In genomic region chr10:62590200-62590599, GRCm38 (mm10) we compare ENCODE assay signal across 7 mouse cellular contexts. TPM values are rescaled to one million over a fixed set of nuclear protein-coding genes. Genes with fewer than 3 reads are reported as not detected.
DNase-seq lines count a peak whose midpoint lies in the region; ATAC-seq and TF ChIP-seq lines count a peak whose summit lies in the region.

No protein-coding gene starts in this region.

- peak; percentile 98 for ATAC-seq in activated CD4-positive, CD25-positive, alpha-beta regulatory T cell, adult 4 months
- peak; percentile 90 for ATAC-seq in megakaryocyte-erythroid progenitor cell, adult 5-6 weeks (replicated peaks; ENCODE audit: low FRiP score, low TSS enrichment, poor library complexity, severe bottlenecking)

- no peak; the same call in none of the 2 replicates for TF ChIP-seq CTCF in left cerebral cortex, adult 2 months (IDR thresholded peaks at IDR 0.05)

- no peak overlapping the region for H3K27ac ChIP-seq in left cerebral cortex, adult 2 months

- 0 out of 2 replicates have a peak overlapping the region, but pooled peaks have one; percentile 2 for H3K4me3 ChIP-seq in left cerebral cortex, adult 2 months

- peak; percentile 94 to 96 for DNase-seq in cerebellum, postnatal 10 days
- DNase-seq in frontal cortex, postnatal 10 days (ENCODE audit: low spot score in 2 of 2): peak; percentile 81 to 83
- DNase-seq in hindlimb bud, embryonic 11.5 days (ENCODE audit: extremely low spot score, low read depth, low spot score): peak; percentile 87
- peak; percentile 85 to 86 for DNase-seq in left cerebral cortex, adult 2 months (ENCODE audit: extremely low spot score in 1 of 2, low spot score in 2 of 2)
- DNase-seq in right cerebral cortex, postnatal 14 days: peak; percentile 92

- intact Hi-C loops in left cerebral cortex, adult 2 months (cut with DNase I): no loop called here

RNA-seq across cellular contexts. Expression of gene Ddx21, which starts 11.9 kb away (rescaled TPM):
- 10 to 100 TPM; 54.1 to 60.2 TPM for polyA plus RNA-seq in activated CD4-positive, CD25-positive, alpha-beta regulatory T cell, adult 4 months (2017; shearing (Covaris generic))
- 10 to 100 TPM; 21.1 to 21.8 TPM for total RNA-seq in left cerebral cortex, adult 2 months (2021)
- 183 and 189 TPM in 2 replicates for total RNA-seq in megakaryocyte-erythroid progenitor cell, adult 5-6 weeks (2014; fragmentation: Nextera tagmentation)
- total RNA-seq in megakaryocyte-erythroid progenitor cell, adult 5-6 weeks (2017): 338 and 364 TPM in 2 replicates

RNA-seq across cellular contexts. Expression of gene Kif1bp, which starts 11.9 kb away (rescaled TPM):
- polyA plus RNA-seq in activated CD4-positive, CD25-positive, alpha-beta regulatory T cell, adult 4 months (2017; shearing (Covaris generic)): 1 to 10 TPM; 4.1 to 6.0 TPM
- total RNA-seq in left cerebral cortex, adult 2 months (2021): 100 to 1,000 TPM; 180 to 185 TPM
- total RNA-seq in megakaryocyte-erythroid progenitor cell, adult 5-6 weeks (2014; fragmentation: Nextera tagmentation): 18.5 and 25.1 TPM in 2 replicates
- 18.7 and 20.9 TPM in 2 replicates for total RNA-seq in megakaryocyte-erythroid progenitor cell, adult 5-6 weeks (2017)

Comparison
In these comparisons a context has a peak if more than half of its experiments do, and no peak if none do; other contexts are left out.
1. RNA of gene Ddx21, which starts 11.9 kb away (total RNA-seq): 183 to 364 TPM in megakaryocyte-erythroid progenitor cell, adult 5-6 weeks; 21.1 to 21.8 TPM in left cerebral cortex, adult 2 months; every median in the first group is over 4 times any median in the second.
2. RNA of gene Kif1bp, which starts 11.9 kb away (total RNA-seq): 180 to 185 TPM in left cerebral cortex, adult 2 months; 18.5 to 25.1 TPM in megakaryocyte-erythroid progenitor cell, adult 5-6 weeks; every median in the first group is over 4 times any median in the second.
3. Peak in every context shown above with its lines, with median percentiles within 50 percentile points of each other: DNase-seq.